In the genomic region with DNA sequence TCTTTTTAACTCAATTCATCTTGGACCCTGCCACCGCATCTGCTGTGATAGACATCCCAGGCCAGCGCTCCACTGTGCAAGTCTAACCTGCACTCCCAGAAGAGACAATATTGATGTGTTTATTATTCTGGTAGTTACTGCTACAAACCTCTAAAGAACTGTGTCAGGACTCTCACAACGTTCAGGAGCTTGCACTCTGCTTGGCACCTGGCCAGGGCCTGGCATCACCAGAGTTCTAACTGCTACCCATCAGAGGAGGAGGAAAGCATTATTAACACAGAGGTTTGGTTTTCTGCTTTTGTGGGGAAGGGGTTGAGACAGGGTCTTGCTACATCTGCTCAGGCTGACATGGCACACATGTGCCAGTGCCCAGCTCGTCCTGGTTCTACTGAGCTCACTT, we compare ENCODE assay signal across 11 mouse cellular contexts. TPM values are rescaled to one million over a fixed set of nuclear protein-coding genes. Genes with fewer than 3 reads are reported as not detected.
DNase-seq lines count a peak whose midpoint lies in the region; ATAC-seq and TF ChIP-seq lines count a peak whose summit lies in the region.
"Had no signal": no experiment of that assay in that cellular context is flagged by ENCODE, and none has a peak within 500 bp of the region (broad histone marks: within the 10 kb centered on the region; RNA-seq: fewer than 3 reads in every experiment).

No protein-coding gene starts in this region.

- 65% methylated on average over 4 of the region's 4 CpGs for WGBS in heart, embryonic 11.5 days (ENCODE audit: insufficient replicate concordance)
- WGBS in lung, embryonic 14.5 days, result 70% methylated on average over 4 of the region's 4 CpGs
- 88% methylated on average over 4 of the region's 4 CpGs for WGBS in forebrain, embryonic 11.5 days

- no peak overlapping the region for H3K4me3 ChIP-seq in heart, embryonic 11.5 days (ENCODE audit: low read depth, low read length)
- no peak overlapping the region for H3K4me3 ChIP-seq in lung, embryonic 14.5 days (ENCODE audit: low read depth, low read length)
- no peak overlapping the region for H3K4me3 ChIP-seq in forebrain, embryonic 11.5 days (ENCODE audit: low read depth, low read length)
- H3K4me3 ChIP-seq: embryonic facial prominence, embryonic 15.5 days; heart, embryonic 13.5 days had no signal

- H3K36me3 ChIP-seq in heart, embryonic 11.5 days (ENCODE audit: control insufficient read depth, insufficient read depth, low read length), result no peaks in the 10 kb centered on the region
- H3K36me3 ChIP-seq in lung, embryonic 14.5 days (ENCODE audit: insufficient read depth), result no peaks in the 10 kb centered on the region
- H3K36me3 ChIP-seq in forebrain, embryonic 11.5 days (ENCODE audit: control insufficient read depth, insufficient read depth, low read length), result no peaks in the 10 kb centered on the region
- H3K36me3 ChIP-seq: embryonic facial prominence, embryonic 15.5 days; heart, embryonic 13.5 days had no signal

- no peak overlapping the region for H3K4me2 ChIP-seq in heart, embryonic 11.5 days
- H3K4me2 ChIP-seq in lung, embryonic 14.5 days, result no peak overlapping the region
- H3K4me2 ChIP-seq in forebrain, embryonic 11.5 days (ENCODE audit: low read depth, low read length, severe bottlenecking), result no peak overlapping the region
- H3K4me2 ChIP-seq: embryonic facial prominence, embryonic 15.5 days; heart, embryonic 13.5 days had no signal

- H3K9ac ChIP-seq in heart, embryonic 11.5 days (ENCODE audit: low read depth, low read length), result no peak overlapping the region
- H3K9ac ChIP-seq in lung, embryonic 14.5 days, result no peak overlapping the region
- no peak overlapping the region for H3K9ac ChIP-seq in forebrain, embryonic 11.5 days (ENCODE audit: low read length)
- H3K9ac ChIP-seq: embryonic facial prominence, embryonic 15.5 days; heart, embryonic 13.5 days had no signal

- H3K9me3 ChIP-seq in heart, embryonic 11.5 days (replicated peaks; ENCODE audit: control insufficient read depth, low read length), result no peaks in the 10 kb centered on the region
- H3K9me3 ChIP-seq in lung, embryonic 14.5 days (ENCODE audit: low read depth, low read length), result no peaks in the 10 kb centered on the region
- H3K9me3 ChIP-seq in forebrain, embryonic 11.5 days (ENCODE audit: control insufficient read depth, low read length), result no peaks in the 10 kb centered on the region
- H3K9me3 ChIP-seq: embryonic facial prominence, embryonic 15.5 days; heart, embryonic 13.5 days had no signal

- no peaks in the 10 kb centered on the region for H3K27me3 ChIP-seq in heart, embryonic 11.5 days (ENCODE audit: control insufficient read depth, insufficient read depth, low read length)
- no peaks in the 10 kb centered on the region for H3K27me3 ChIP-seq in lung, embryonic 14.5 days (ENCODE audit: insufficient read depth, low read length)
- H3K27me3 ChIP-seq in forebrain, embryonic 11.5 days (ENCODE audit: control insufficient read depth, insufficient read depth, low read length), result no peaks in the 10 kb centered on the region
- H3K27me3 ChIP-seq: embryonic facial prominence, embryonic 15.5 days; heart, embryonic 13.5 days had no signal

- no peak for TF ChIP-seq CTCF in lung, embryonic 14.5 days (IDR thresholded peaks at IDR 0.05; ENCODE audit: low read depth)

- intact Hi-C loops in heart, postnatal 25 days (cut with DNase I), result no loop called here

- H3K27ac ChIP-seq in heart, embryonic 11.5 days (ENCODE audit: low read depth, low read length), result 0 out of 2 replicates have a peak overlapping the region, but pooled peaks have one; percentile 10
- no peak overlapping the region for H3K27ac ChIP-seq in lung, embryonic 14.5 days (ENCODE audit: low read depth)
- no peak overlapping the region for H3K27ac ChIP-seq in forebrain, embryonic 11.5 days (ENCODE audit: low read depth, low read length)
- H3K27ac ChIP-seq: embryonic facial prominence, embryonic 15.5 days had no signal

- peaks cover 8% of the 10 kb centered on the region for H3K4me1 ChIP-seq in heart, embryonic 11.5 days (ENCODE audit: control insufficient read depth, insufficient read depth, low read length)
- H3K4me1 ChIP-seq in lung, embryonic 14.5 days (ENCODE audit: insufficient read depth), result no peaks in the 10 kb centered on the region
- H3K4me1 ChIP-seq in forebrain, embryonic 11.5 days (replicated peaks; ENCODE audit: control insufficient read depth, insufficient read depth, low read length), result no peaks in the 10 kb centered on the region
- H3K4me1 ChIP-seq: embryonic facial prominence, embryonic 15.5 days had no signal

- no peak for ATAC-seq in heart, embryonic 11.5 days (replicated peaks; ENCODE audit: insufficient number of reproducible peaks, low FRiP score, low TSS enrichment)
- ATAC-seq in lung, embryonic 14.5 days (ENCODE audit: insufficient read depth), result no peak
- no peak for ATAC-seq in forebrain, embryonic 11.5 days (replicated peaks; ENCODE audit: low FRiP score)

- no peak for DNase-seq in heart, postnatal 25 days (ENCODE audit: low spot score)
- peak; percentile 19 for DNase-seq in lung, embryonic 14.5 days
- no peak for DNase-seq in lung, adult 18-20 months
- DNase-seq in brain, adult 2 months (ENCODE audit: low read depth, low spot score), result peak; percentile 55
- peak; percentile 24 to 45 for DNase-seq in kidney, postnatal 4 days
- no peak for DNase-seq in retina, postnatal 1 day
- DNase-seq in forebrain, embryonic 11.5 days (ENCODE audit: low spot score), result no peak
- DNase-seq: lung, postnatal 36 days had no signal

RNA-seq across cellular contexts. Expression of gene Atp2c1, which starts 45.0 kb away (rescaled TPM):
- polyA plus RNA-seq in heart, embryonic 11.5 days (2014; fragmentation: Nextera tagmentation; extraction: Ambion mirVana), result 53.0 and 61.4 TPM in 2 replicates
- 10 to 100 TPM; 58.8 to 60.8 TPM for total RNA-seq in heart, postnatal 25 days (2021)
- polyA plus RNA-seq in lung, embryonic 14.5 days (2014; fragmentation: Nextera tagmentation; extraction: Ambion mirVana), result 74.3 and 74.9 TPM in 2 replicates
- polyA plus RNA-seq in forebrain, embryonic 11.5 days (2014; fragmentation: Nextera tagmentation; extraction: Ambion mirVana), result 59.3 and 69.5 TPM in 2 replicates

Comparison
In these comparisons a context has a peak if more than half of its experiments do, and no peak if none do; other contexts are left out.
1. DNase-seq: peak in lung, embryonic 14.5 days (single experiment), brain, adult 2 months (single experiment) and kidney, postnatal 4 days (2 of 2); none in heart, postnatal 25 days (single experiment), lung, adult 18-20 months (0 of 2), retina, postnatal 1 day (single experiment) and forebrain, embryonic 11.5 days (single experiment).